Mouse (Mus musculus): ENCODE measurements around the gene Pkn1.
A peak's percentile ranks its signal among the peaks of the same experiment; 100 is the strongest.

The Pkn1 gene

DNA sequence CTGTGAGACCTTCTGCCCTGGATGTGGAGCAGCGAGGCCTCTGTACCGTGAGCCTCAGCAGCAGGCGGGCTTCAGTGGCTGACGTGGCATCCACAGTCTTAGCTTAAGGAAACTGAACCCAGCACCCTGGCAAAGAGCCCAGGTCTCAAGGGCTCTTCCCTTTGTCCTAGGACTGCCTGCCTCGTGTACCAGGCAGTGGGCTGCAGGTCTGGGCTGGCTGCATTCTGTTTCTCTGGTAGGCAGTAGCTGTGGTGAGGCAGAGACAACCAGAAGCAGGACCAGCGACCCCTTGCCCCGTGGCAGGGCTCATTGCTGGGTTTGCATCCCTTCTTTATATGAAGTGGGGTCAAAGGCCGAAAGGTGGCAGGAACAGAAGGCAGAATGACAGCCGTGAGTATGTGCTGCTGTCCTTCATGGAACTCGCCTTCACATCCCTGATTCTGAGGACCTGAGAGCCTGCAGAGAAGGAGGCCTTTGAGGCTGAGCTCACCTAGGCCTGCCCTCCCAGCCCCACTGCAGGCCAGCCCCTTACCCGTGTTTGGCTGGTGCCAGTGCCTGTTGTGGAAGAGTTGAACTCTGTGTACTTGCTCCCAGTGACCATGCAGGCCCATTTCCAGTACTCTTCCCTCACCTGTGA lies 24.6 kb upstream of the Pkn1 start:
- no peak for DNase-seq

DNA sequence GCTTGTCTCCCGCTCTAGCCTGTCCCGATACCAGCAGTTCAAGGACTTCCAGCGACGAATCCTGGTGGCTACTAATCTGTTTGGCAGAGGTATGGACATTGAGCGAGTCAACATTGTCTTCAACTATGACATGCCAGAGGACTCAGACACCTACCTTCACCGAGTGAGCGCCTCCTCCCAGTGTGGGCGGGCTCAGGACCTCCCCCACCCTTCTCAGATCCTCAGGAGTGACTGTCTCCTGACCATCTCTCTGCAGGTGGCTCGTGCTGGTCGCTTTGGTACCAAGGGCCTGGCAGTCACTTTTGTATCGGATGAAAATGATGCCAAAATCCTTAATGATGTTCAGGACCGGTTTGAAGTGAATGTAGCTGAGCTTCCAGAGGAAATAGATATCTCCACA lies 23.7 kb upstream of the Pkn1 start:
- no peak for DNase-seq

DNA sequence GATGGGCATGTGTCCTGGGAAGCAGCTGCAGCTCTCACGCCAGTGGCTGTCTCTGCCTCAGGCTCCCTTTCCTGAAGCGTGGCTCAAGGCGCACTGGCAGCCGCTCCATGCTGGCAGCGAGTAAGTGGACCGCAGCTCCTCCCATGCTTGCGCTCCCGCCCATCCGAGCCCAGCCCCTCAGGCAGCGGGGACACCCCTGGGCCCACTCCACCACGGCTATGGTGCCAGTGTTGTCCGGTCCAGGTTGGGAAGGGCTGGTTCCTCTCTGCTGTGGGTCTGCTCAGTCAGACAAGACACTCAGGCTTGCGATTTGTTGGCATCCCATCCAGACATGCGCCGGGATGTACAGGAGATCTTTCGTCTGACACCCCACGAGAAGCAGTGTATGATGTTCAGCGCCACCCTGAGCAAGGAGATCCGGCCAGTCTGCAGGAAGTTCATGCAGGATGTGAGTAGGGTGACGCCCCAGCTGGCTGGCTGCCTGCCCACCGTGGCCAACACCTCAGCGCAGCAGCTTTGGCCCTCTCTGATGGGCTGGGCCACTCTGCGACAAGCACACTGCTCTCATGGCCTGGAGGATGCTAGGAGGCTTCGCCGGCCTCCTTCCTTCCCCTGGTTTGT lies 22.5 kb upstream of the Pkn1 start:
- no peak for DNase-seq

DNA sequence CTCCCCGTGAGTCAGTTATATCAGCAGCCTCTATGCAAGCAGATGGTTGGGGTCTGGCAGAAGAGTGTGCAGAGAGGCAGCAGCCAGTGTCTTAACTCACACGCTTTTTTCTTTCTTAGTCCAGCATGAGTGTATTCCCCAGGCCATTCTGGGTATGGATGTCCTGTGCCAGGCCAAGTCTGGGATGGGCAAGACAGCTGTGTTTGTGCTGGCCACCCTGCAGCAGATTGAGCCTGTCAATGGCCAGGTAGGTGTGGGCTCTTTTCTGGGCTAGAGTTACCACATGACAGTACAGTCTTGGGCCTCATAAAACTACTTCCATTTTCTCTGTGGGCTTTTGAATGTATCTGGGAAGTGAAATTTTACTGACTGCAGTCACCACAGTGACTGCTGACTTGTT lies 20.7 kb upstream of the Pkn1 start:
- DNase-seq, result no peak

DNA sequence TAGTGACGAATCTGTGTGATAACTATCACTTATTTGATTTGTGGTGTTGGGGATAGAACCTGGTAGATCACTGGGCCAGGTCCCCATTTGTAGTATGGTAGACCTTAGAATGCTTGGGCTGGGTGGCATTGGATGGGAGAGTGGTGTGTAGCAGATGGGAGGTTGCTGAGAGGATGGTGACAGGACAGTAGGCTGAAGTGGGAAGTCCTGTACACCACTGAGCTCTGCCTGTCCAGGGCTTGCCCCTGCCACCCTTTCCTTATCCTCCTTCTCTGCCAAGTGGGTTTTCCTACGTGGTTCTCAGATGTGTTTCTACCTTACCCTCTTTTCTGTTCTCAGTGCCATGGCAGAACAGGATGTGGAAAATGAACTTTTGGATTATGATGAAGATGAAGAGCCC lies 20.1 kb upstream of the Pkn1 start:
- no peak for DNase-seq

DNA sequence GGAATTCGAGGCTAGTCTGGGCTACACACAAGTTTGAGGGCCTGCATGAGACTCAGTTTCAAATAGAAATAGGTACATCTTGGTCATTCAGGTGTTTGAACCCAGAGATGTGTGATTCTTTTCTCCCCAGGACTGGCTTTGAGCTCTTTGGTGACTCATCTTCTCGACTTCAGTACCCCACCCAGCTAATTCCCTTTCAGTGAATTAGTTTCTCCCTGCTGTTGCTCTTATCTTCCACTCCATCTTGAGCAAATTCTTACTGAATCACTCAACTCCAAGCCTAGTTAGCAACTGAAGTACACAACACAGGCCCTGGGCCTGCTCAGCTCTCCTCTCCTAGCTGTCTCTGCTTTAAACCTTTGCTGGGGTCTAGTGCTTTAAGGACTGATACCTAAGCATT lies 17.6 kb upstream of the Pkn1 start:
- no peak for DNase-seq

DNA sequence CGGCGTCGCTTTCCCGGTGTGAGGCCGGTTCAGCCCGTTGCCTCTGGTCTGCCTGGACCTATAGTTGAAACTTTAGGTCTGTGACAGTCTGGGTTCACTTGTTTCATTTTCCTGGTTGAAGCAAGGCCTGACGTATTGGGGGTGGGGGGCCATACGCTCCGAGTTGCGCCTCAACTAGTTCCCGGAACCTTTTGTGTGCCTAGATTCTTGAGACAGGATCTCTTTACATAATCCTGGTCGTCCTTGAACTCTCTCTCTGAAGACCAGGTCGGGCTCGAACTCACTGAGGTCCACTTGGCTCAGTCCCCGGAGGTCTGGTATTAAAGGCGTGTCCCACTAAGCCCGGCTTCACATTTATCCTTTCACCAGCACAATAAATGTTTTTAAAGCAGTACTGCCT lies 16.8 kb upstream of the Pkn1 start:
- no peak for DNase-seq

DNA sequence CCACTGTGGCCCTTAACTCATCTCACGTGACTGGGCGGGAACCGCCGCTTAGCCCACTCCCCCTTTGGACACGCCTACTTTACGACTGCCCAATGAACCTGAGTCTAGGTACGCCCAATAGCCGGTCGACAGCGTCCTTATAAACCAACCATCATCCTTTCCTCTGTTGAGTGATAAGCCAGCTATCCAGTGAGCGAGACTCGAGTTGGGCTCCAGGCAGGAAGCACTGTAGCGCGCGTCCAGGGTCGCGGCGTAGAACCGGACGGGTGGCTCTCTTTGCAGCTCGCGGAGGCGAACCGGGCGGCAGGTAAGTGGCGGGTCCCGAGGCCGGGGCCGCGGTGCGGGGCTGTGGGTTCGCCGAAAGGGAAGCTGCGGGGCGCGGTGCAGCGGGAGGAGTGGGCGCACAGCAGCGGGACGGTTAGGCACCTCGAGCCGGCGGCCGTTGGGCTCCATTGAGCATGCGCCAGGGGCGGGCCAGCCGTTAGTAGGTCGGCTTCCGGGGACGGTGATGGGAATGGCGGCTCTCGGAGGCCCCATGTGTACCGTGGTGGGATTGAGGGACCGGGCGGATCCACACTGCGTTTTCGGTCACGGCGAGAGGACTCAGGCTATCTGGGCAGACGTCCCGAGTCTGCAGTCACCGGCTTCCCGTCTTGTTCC lies 16.2 kb upstream of the Pkn1 start, which contains the start of gene Ddx39:
Ddx39 (plus strand) TSS at position 147 of the 660 bp plus-strand sequence.
- peak; percentile 91 for DNase-seq

DNA sequence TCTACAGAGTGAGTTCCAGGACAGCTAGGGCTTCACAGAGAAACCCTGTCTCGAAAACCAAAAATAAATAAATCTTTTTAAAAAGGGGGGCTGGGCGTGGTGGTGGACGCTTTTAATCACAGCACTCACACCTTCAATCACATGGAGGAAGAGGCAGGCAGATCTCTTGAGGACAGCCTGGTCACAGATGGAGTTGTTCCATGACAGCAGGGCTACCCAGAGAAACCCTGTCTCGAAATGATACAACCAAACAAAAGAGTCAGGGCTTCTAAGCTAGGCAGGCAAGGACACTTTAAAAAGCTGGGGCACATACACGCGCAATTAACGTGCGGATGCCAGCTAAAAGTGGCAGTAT lies 15.7 kb upstream of the Pkn1 start:
- no peak for DNase-seq

DNA sequence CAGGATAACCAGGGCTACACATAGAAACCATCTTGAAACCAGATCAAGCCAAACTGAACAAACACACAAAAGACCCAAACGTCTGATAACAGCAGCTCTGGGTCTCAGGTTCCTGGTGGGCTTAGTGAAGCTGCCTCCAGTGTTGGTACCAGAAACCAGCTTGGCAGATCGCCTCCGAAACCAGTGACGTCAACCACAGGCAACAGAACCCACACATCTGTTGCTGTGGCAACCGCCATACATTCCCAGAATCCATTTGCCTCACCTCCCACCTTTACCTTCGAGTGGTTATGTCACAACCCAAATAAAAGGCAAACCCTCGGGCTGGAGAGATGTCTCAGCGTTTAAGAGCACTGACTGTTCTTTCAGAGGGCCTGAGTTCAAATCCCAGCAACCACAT lies 8.6 kb upstream of the Pkn1 start:
- DNase-seq, result no peak

DNA sequence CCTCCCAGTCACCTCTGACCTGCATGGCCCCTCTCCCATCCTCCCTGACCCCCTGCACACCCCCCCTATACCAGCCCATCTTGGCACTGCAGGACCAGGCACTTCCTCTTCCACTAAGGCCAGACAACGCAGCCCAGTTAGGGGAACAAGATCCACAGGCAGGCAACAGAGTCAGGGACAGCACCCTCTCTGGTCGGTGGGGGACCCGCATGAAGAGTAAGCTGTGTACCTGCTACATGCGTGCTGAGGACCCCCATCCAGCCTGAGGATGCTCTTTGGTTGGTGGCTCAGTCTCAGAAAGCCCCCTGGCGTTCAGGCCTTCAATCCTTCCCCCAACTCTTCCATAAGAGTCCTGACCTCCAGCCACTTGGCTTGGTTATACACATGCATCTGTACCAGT lies 7.4 kb upstream of the Pkn1 start:
- no peak for DNase-seq

DNA sequence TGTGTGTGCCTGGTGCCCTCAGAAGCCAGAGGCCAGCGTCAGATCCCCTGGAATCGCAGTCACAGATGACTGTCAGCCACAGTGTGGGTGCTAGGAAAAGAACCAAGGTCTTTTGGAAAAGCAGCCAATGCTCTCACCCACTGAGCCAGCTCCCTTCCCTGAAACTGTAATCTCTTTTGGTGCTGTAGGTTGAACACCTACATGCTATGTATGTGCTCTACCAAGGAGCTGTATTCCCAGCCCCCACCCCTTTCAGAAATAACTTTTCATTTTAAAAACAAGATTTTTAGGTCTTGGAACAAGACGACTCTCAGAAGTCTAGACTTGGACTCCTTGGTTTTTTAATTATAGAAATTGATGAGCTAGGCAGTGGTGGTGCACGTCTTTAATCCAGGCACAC lies 4.4 kb upstream of the Pkn1 start:
- DNase-seq, result no peak

DNA sequence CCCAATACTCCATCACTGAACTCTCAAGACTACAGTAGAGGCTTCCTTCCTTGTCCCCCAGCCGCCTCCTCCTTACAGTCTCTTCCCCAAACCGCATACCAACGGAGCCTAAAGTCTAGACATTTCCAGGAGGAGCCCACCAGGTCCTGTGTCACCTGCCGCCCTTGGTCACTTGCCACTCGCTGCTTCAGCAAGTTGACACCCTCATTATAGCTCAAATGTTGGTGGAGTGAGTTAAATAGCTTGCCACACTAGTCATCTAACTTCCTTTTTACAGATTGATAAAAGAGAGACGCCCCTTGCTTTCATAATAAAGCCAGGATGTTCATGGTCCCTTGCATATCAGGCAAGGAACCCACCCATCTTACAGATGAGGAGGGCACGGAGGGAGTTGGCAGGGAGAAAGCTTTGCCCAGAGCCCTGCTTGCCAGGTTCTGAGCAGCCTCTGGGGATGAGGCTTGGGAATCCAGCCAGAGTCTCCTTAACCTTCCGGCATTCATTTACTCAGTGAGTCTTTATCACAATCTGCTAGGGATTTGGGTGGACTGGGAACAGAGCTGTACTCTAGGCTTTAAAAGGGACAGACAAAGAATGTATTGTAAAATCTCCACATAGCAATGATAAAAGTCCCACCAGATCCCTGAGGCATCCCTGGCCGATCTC lies 1.6 kb upstream of the Pkn1 start:
- no peak for DNase-seq

DNA sequence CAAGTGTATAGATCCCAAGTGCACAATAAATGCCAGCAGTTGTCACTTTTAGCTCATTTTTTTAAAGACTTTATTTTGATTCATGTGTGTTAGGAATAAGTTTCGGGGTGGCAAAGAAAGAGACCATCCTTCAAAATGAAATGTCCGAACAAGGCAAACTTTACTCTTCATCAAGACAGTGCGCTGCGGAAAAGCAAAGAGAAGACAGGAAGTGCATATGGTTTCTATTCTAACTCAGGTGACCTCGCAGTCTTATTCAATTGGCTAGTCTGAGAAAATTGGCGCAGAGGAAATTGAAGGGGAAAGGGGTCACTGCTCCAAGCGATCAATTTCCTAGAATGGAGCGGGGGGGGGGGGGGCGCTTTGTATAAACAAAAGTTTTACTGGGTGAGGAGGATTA lies 587 bp upstream of the Pkn1 start:
- DNase-seq, result no peak

DNA sequence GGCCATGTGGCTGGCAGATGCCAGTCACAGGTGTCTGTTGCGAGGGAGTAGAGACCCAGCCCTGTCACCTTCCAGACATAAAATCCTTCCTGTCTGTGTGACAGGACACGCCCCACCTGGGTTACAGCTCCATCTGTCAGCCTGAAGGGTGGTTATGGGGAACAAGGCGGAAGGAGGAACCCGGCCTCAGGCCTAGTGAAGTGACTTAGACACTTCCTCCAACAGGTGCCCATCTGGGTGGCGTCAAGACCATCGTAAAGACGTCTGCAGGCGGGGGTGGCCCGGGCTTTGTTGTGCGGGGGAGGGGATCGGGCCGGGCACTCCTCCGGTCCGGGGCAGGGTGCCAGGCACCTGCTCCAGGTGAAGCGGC lies 703 bp downstream of the Pkn1 start:
- peak; percentile 40 for DNase-seq

DNA sequence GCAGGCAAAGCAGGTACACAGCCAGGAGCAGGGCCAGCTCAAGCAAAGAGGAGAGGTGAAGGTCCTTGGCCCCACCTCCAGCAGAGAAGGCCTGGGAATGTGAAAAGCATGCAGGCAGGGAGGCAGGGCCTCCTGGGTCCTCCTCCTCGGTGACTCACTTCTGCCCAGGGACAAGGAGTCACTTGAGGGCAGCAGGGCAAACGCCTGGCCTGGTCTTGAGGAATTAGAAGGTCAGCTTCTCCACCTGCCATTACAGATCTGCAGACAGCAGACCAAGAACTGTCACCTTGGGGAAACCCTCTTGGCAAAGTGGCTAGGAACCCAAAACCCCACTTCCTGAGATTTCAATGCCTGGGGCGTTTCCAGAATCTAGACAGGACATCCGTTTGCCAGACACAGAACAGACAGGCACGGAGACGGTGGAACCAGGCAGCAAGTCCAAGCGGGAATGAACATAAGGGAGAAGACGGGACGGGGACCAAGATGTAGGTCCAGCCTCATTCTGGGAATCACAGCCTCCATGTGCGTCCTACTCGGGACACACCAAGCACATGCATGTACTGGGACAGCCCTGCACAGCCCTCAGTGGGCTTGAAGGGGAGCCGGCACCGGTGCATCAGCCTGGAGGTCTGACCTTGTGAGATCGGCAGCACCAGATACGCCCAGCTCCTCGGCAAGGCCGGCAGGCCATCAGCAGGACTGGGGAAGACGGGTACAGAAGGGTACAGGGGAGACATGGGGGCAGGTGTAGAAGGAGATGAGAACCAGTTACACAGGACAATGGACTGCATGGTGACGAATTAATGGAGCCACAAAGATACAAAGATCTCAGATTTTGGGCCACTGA lies 1.4 kb downstream of the Pkn1 start:
- DNase-seq, result no peak

DNA sequence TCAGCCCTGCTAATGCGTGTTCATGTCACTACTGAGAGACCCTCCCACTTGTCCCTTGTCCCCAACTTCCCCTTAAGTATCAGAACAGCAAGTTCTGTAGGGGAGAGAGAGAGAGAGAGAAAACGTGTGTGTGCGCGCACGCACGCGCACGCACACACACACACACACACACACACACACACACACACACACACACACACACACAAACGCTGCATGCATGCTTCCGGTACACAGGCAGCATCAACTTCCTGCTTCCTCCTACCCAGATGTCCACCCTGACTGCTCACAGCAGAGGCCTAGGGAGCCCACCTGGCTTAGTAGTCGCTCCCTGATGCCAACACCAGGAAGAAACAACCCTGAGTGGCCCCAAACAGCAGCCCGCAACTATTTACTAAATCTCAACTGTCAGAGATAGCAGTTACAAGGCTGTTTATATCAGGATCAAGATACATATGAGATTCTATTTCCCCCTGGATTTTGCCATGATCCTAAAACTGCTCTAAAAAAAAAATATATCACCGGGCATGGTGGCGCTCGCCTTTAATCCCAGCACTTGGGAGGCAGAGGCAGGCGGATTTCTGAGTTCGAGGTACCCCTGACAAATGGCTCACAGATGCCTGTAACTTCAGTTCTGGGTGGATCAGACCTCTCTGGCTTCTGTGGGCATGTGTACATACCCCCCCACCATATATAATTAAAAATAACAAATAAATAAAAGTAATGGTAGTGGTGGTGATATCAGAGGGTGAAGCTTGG lies 3.5 kb downstream of the Pkn1 start:
- no peak for DNase-seq

DNA sequence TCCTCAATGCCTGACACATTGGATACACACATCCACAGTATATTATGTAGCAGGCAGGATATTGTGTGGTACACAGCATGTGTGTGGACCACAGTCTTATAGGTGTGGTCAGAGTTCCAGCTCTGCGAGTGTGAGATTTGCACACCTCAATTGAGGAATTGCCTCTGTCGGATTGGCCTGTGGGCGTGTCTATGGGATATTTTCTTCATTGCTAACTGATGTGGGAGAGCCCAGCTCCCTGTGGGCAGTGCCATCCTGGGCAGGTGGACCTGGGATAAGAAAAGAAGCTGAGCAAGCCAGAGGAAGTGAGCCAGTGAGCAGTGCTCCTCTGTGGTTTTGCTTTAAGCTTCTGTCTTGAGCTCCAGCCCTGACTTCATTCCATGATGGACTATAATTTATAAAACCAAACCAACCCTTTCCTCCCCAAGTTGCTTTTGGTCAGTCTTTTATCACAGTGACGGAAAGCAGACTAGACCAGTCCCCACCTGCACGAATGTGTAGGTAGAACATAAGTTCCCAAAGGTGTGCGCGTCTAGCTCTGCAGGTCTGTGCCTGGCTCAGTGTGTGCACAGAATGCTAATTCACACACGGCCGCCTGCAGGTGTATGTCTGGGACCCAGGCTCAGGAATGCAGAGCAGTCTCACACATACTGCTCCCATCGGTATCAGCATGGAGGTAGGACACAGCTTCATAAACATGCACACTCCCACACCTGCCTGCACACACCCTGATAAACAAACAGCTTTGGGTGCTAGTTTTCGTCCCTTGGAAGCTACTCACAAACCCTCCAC lies 4.4 kb downstream of the Pkn1 start:
- DNase-seq, result no peak

DNA sequence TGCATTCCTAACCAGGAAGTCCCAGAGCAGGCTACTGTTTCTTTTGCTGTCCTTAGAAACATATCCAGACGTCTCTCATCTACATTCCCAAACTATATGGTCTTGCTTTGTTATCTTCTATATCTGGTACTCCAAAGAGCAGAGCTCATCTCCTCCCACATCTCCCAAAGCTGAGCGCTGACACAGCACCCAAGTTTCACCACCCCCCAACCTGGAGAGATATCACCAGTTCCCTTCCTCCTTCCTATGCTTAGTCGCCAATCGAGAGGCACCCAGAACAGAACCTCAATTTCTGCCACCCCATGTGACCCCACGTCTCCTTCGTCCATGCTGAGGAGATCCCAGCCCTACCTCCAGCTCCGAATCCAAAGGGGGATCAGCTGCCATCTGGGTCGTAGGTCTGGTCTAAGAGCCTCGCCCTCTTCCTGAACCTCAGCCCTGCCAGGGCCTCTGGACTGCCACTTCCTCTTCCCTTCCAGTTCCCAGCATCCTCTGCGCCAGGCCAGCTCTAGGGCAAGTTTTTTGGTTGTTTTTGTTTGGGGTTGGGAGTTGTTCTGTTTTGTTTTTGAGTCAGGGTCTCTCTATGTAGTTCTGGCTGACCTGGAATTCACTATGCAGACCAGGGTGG lies 5.3 kb downstream of the Pkn1 start:
- no peak for DNase-seq

DNA sequence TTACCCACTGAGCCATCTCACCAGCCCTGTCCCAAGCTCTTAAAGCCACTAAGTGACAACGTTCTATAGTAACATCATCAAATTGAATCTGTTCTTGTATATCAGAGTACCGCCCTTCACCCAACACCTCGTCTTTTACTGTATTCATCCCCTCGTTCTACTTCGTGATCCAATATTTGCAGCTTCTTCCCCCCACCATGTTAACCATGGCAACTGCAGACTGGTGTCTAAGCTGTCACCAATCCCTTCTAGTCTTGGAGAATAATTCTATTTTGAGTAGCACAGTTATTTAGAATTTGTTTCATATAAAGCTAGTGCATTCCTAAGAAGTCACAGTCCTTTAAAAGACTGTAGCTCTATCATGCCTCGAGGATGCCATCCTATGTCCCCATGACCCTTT lies 9.7 kb downstream of the Pkn1 start:
- no peak for DNase-seq

DNA sequence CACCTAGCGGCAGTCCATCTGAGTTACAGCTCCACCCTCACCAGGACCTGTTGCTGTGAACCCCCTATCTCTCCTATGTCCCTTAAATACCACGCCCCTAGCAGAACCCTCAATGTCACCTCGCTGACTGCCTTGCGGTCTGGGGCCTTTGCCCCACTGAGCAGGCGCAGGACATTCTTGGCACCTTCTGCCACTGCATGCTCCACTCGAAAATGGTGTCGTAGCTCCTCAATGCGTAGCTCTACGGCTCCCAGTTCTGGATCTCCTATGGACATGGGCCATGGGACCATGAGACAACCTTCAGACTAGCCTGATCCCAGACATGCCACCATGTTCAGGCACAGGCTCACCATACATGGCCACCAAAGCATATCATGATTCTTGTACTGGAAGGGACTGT lies 14.5 kb downstream of the Pkn1 start:
- DNase-seq, result no peak

All from right cerebral cortex, postnatal 4 days (tissue).